Mouse (Mus musculus): ENCODE measurements at regions not wholly inside any gene's neighbourhood (a gene's known extent, or its start where the extent isn't known, plus 50 kb on each side); places are given as distances from the start of the nearest gene placed in this dataset.

DNA sequence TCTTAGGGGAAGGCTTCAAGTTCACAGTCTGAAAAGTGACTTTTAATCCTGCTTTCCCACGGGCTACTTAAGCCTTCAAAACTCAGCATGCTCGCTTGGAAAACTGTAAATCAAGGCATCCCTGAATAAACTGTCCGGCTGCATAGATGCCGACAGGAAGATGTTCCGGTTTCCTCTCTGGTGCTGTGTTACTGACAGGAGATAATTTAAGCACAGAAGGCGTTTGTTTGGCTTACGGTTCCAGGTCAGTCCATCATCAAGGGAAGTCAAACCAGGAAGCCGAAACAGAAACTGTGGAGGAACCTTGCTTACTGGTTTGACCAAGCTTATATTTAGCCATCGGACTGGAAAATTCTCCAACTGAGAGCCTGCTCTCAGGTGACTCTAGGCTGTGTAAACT lies 52.6 kb upstream of the Prkcq start:
- TF ChIP-seq CTCF (IDR thresholded peaks at IDR 0.05; ENCODE audit: borderline replicate concordance, insufficient read depth, low read depth, low read length) (no peak), POLR2A (IDR thresholded peaks at IDR 0.05; ENCODE audit: borderline replicate concordance, insufficient read depth, low read length) (no peak)
